Mouse (Mus musculus): ENCODE measurements around the gene Galk2.

GRCm38 (mm10) chr2:125973207-125973606 is 114.3 kb downstream of the Galk2 start:
- no peak for TF ChIP-seq CTCF (IDR thresholded peaks at IDR 0.05; ENCODE audit: borderline replicate concordance, control insufficient read depth, extremely low read depth, insufficient read depth, low read length, poor library complexity)
- TF ChIP-seq POLR2A (IDR thresholded peaks at IDR 0.05; ENCODE audit: control insufficient read depth, extremely low read depth, insufficient read depth, low read length, poor library complexity), result no peak
